Mouse (Mus musculus) hindbrain, embryonic 14.5 days (tissue): ENCODE measurements around the gene Chkb. TPM values are rescaled to one million over a fixed set of nuclear protein-coding genes. Genes with fewer than 3 reads are reported as not detected.

Source experiments
- ATAC-seq: fragments of 200-750 bp; cut with Nextera tagmentation; 2 replicates; pipeline ENCODE4 v1.8.0; 2017; ENCODE audit warnings: moderate number of reproducible peaks, mild to moderate bottlenecking, moderate TSS enrichment, moderate library complexity; ENCODE audit not compliant: low FRiP score
- DNase-seq: peaks from one replicate; pipeline ENCODE4 v3.0.0-alpha.2; 2015; ENCODE audit warnings: low spot score
- H3K27ac ChIP-seq: fragments of 300-500 bp; sonication (generic); 2 replicates; pipeline ENCODE4 v1.5.1; 2014; ENCODE audit warnings: mild to moderate bottlenecking, moderate library complexity
- H3K27me3 ChIP-seq: fragments of 300-500 bp; sonication (generic); 2 replicates; pipeline ENCODE4 v1.6.1; 2014; ENCODE audit warnings: mild to moderate bottlenecking, low read length, mixed read lengths; ENCODE audit not compliant: control insufficient read depth, insufficient read depth
- H3K36me3 ChIP-seq: fragments of 300-500 bp; sonication (generic); replicated peaks from 2 replicates; pipeline ENCODE4 v1.6.1; 2014; ENCODE audit not compliant: control insufficient read depth, insufficient read depth
- H3K4me1 ChIP-seq: fragments of 300-500 bp; sonication (generic); replicated peaks from 2 replicates; pipeline ENCODE4 v1.6.1; 2014; ENCODE audit warnings: antibody characterized with exemption, low read length, mixed read lengths; ENCODE audit not compliant: control insufficient read depth, insufficient read depth
- H3K4me2 ChIP-seq: fragments of 300-500 bp; sonication (generic); replicated peaks from 2 replicates; pipeline ENCODE4 v1.6.1; 2014; ENCODE audit warnings: mild to moderate bottlenecking, moderate library complexity
- H3K4me3 ChIP-seq: fragments of 300-500 bp; sonication (generic); replicated peaks from 2 replicates; pipeline ENCODE4 v1.5.1; 2014; ENCODE audit warnings: mild to moderate bottlenecking, low read length
- H3K9ac ChIP-seq: fragments of 300-500 bp; sonication (generic); 2 replicates; pipeline ENCODE4 v1.6.1; 2014
- H3K9me3 ChIP-seq: fragments of 300-500 bp; sonication (generic); 2 replicates; pipeline ENCODE4 v1.6.1; 2016; ENCODE audit warnings: low read length; ENCODE audit not compliant: control insufficient read depth
- WGBS: fragments of 180-500 bp; shearing (Covaris S2); extraction: QIAGEN DNeasy Blood & Tissue Kit; methylation state at CpG from one replicate; pipeline ENCODE4 v1.1.7; 2014; 5-methylcytosine and 5-hydroxymethylcytosine counted together
- polyA plus RNA-seq: library from polyadenylated mRNA; unstranded; fragments of >200 nt; fragmentation: Nextera tagmentation; extraction: Ambion mirVana; gene quantifications from 2 replicates; pipeline ENCODE4 v1.2.1, GENCODE M21; 2014

The Chkb gene
- polyA plus RNA-seq, 1 experiment from 2014 or later, result 76.3 TPM

GRCm38 (mm10) chr15:89459821-89460220 lies 30.1 kb upstream of the Chkb start:
- Histone ChIP-seq H3K27ac (no peak overlapping the region), H3K9me3 (no peaks in the 10 kb centered on the region), H3K36me3 (peaks cover 83% of the 10 kb centered on the region), H3K9ac (no peak overlapping the region), H3K4me1 (peaks cover 14% of the 10 kb centered on the region), H3K4me3 (no peak overlapping the region), H3K4me2 (no peak overlapping the region), H3K27me3 (no peaks in the 10 kb centered on the region)
- 95% methylated on average over 7 of the region's 7 CpGs for WGBS
- no peak for ATAC-seq
- no peak for DNase-seq

DNA sequence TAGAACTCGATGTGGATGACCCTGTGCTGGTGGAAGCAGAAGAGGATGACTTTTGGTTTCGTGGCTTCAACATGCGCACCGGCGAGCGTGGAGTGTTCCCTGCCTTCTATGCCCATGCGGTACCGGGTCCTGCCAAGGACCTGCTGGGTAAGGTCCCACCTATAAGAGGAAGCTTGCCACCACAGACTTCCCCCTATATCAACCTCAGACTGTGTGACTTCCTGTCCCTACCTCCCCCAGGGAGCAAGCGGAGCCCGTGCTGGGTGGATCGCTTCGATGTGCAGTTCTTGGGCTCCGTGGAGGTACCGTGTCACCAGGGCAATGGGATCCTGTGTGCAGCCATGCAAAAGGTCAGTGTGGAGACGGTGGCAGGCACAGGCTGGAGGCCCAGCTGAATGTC lies 29.2 kb upstream of the Chkb start:
- Histone ChIP-seq H3K36me3 (peaks cover 77% of the 10 kb centered on the region), H3K27me3 (no peaks in the 10 kb centered on the region), H3K4me1 (peaks cover 16% of the 10 kb centered on the region), H3K4me2 (no peak overlapping the region), H3K9me3 (no peaks in the 10 kb centered on the region), H3K27ac (no peak overlapping the region), H3K9ac (no peak overlapping the region), H3K4me3 (no peak overlapping the region)
- no peak for ATAC-seq
- DNase-seq, result no peak
- 94% methylated on average over 15 of the region's 15 CpGs for WGBS

- H3K4me2 ChIP-seq, result peak overlapping the region; percentile 98
- WGBS, result 79% methylated on average over 6 of the region's 6 CpGs
- H3K27ac ChIP-seq, result no peak overlapping the region; the same call in 1 of the 2 replicates
- H3K36me3 ChIP-seq, result peaks cover 44% of the 10 kb centered on the region
- H3K27me3 ChIP-seq, result no peaks in the 10 kb centered on the region
- peaks cover 26% of the 10 kb centered on the region for H3K4me1 ChIP-seq
- no peaks in the 10 kb centered on the region for H3K9me3 ChIP-seq
- DNase-seq (no peak), ATAC-seq (no peak)
- peak overlapping the region; percentile 88; the same call in 1 of the 2 replicates for H3K9ac ChIP-seq
- H3K4me3 ChIP-seq, result peak overlapping the region; percentile 79
Observed at GRCm38 (mm10) chr15:89455642-89456041, 25.9 kb upstream of the Chkb start.

DNA sequence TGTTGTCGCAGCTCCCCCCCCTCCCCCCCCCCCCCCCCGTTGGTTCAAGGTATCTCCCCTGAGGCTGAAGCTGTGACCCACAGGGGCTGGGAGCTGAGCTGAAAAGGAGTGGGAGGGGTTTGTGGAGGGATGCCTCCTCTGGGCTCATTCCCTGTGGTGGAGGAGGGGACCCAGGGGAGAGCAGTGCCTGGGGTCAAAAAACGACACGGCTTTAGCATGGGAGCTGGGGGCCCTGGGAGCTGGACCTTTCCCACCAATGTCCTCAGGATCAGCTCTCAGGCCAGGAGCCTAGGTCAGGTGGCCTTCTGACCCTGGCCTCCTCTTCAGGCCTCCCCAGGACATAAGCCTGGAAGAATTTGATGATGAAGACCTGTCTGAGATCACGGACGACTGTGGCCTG lies 25.1 kb upstream of the Chkb start:
- no peak overlapping the region; the same call in 1 of the 2 replicates for H3K27ac ChIP-seq
- ATAC-seq (no peak), DNase-seq (no peak)
- peaks cover 26% of the 10 kb centered on the region for H3K4me1 ChIP-seq
- peaks cover 36% of the 10 kb centered on the region for H3K36me3 ChIP-seq
- H3K9me3 ChIP-seq, result no peaks in the 10 kb centered on the region
- H3K27me3 ChIP-seq, result no peaks in the 10 kb centered on the region
- H3K9ac ChIP-seq, result peak overlapping the region; percentile 88
- WGBS, result 11% methylated on average over 4 of the region's 6 CpGs
- H3K4me3 ChIP-seq, result peak overlapping the region; percentile 79
- H3K4me2 ChIP-seq, result peak overlapping the region; percentile 98

- Histone ChIP-seq H3K4me2 (peak within 1 kb of the TSS; percentile 98), H3K36me3 (peaks cover 28% of the 10 kb centered on the region), H3K4me1 (peaks cover 26% of the 10 kb centered on the region), H3K27me3 (no peaks in the 10 kb centered on the region), H3K4me3 (peak within 1 kb of the TSS; percentile 79), H3K9ac (peak within 1 kb of the TSS; percentile 88), H3K9me3 (no peaks in the 10 kb centered on the region), H3K27ac (peak within 1 kb of the TSS; percentile 85)
- ATAC-seq, result peak; percentile 80
- under 1% methylated on average over 53 of the region's 53 CpGs for WGBS
- DNase-seq, result peak; percentile 53
Observed at GRCm38 (mm10) chr15:89453865-89454478, 24.3 kb upstream of the Chkb start, which contains the start of gene Mapk8ip2. Gene Mapk8ip2, plus strand, starts transcription at chr15:89453913.

- H3K4me1 ChIP-seq, result peaks cover 26% of the 10 kb centered on the region
- H3K36me3 ChIP-seq, result peaks cover 20% of the 10 kb centered on the region
- WGBS, result 5% methylated on average over 24 of the region's 24 CpGs
- no peaks in the 10 kb centered on the region for H3K9me3 ChIP-seq
- peak overlapping the region; percentile 98 for H3K4me2 ChIP-seq
- H3K4me3 ChIP-seq, result peak overlapping the region; percentile 79
- ATAC-seq, result peak; percentile 71
- peak overlapping the region; percentile 88 for H3K9ac ChIP-seq
- peak; percentile 65 for DNase-seq
- H3K27me3 ChIP-seq, result no peaks in the 10 kb centered on the region
- H3K27ac ChIP-seq, result peak overlapping the region; percentile 85
Observed at GRCm38 (mm10) chr15:89452906-89453864, 23.5 kb upstream of the Chkb start.

DNA sequence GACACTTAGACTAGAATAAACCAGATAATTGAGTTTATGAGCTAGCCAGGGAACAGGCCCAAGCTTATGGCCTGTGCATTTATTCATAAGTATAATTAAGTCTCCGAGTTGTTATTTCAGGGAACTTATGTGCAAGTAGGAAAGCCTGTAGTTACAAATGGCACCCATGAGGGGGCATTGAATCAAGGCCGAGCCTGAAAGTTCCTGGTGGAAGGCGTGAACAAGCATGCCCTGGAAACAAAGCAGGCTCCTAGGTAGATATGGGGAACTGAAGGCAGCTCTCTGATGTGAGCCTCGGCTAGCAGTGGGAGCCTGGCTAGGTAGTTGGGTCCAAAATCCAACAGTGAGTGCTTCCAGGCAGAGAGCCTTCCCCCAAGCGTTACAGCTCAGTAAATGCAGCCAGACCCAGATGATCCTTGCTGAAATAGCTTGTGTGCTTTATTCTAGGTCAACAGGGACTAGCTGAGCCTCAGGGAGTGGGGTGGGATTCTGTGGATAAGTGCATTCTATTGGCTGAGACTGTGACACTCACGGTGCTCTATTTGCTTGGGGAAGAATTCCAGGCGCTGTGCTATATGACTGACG lies 12.9 kb upstream of the Chkb start:
- WGBS, result 44% methylated on average over 8 of the region's 8 CpGs
- no peak overlapping the region for H3K27ac ChIP-seq
- DNase-seq (peak; percentile 38), ATAC-seq (no peak)
- H3K4me2 ChIP-seq, result no peak overlapping the region
- no peak overlapping the region for H3K9ac ChIP-seq
- no peaks in the 10 kb centered on the region for H3K9me3 ChIP-seq
- no peaks in the 10 kb centered on the region for H3K36me3 ChIP-seq
- H3K27me3 ChIP-seq, result no peaks in the 10 kb centered on the region
- no peaks in the 10 kb centered on the region for H3K4me1 ChIP-seq
- H3K4me3 ChIP-seq, result no peak overlapping the region

- H3K27ac ChIP-seq, result no peak overlapping the region
- H3K9ac ChIP-seq, result no peak overlapping the region
- no peaks in the 10 kb centered on the region for H3K36me3 ChIP-seq
- no peaks in the 10 kb centered on the region for H3K9me3 ChIP-seq
- no peak for DNase-seq
- no peak overlapping the region for H3K4me3 ChIP-seq
- no peaks in the 10 kb centered on the region for H3K4me1 ChIP-seq
- no peak overlapping the region for H3K4me2 ChIP-seq
- H3K27me3 ChIP-seq, result no peaks in the 10 kb centered on the region
- ATAC-seq, result no peak
- WGBS, result 85% methylated on average over 5 of the region's 5 CpGs
Observed at GRCm38 (mm10) chr15:89435878-89436277, 6.2 kb upstream of the Chkb start.

DNA sequence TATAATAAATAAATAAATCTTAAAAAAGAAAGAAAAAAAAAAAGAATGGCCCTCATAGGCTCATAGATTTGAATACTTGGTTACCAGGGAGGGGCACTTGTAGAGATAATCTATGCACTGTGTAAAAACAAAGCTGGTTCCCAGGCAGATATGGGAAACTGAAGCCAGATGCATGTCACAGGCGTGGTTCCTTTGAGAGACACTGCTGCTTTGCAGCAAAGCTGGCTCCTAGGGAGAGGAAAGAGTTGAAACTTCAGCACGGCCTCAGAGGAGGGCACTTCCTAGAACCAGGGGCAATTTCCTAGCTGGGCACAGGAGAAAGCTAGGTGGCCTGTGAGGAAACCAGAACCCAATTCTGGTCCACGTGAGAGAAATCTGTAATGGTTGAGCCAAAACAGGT lies 4.4 kb upstream of the Chkb start:
- no peak overlapping the region for H3K9ac ChIP-seq
- no peak overlapping the region for H3K4me2 ChIP-seq
- no peak overlapping the region for H3K4me3 ChIP-seq
- no peaks in the 10 kb centered on the region for H3K36me3 ChIP-seq
- 81% methylated on average over 3 of the region's 3 CpGs for WGBS
- ATAC-seq (no peak), DNase-seq (no peak)
- no peak overlapping the region for H3K27ac ChIP-seq
- H3K9me3 ChIP-seq, result no peaks in the 10 kb centered on the region
- no peaks in the 10 kb centered on the region for H3K4me1 ChIP-seq
- H3K27me3 ChIP-seq, result no peaks in the 10 kb centered on the region
